Mouse (Mus musculus): Measurements from ENCODE around the gene Fam178b. TPM values are rescaled to one million over a fixed set of nuclear protein-coding genes. Genes with fewer than 3 reads are reported as not detected.

Fam178b gene
- polyA plus RNA-seq, 1 experiment from 2014 or later = 0.87 TPM

GRCm38 (mm10) chr1:36696411-36696810 is 13.4 kb upstream of the Fam178b start:
- Histone ChIP-seq H3K4me3 (ENCODE audit: low read depth, low read length) (no peak overlapping the region), H3K4me1 (replicated peaks; ENCODE audit: control insufficient read depth, insufficient read depth, low read length) (no peaks in the 10 kb centered on the region), H3K9ac (ENCODE audit: low read depth, low read length) (no peak overlapping the region), H3K36me3 (ENCODE audit: control insufficient read depth, insufficient read depth) (peaks cover 47% of the 10 kb centered on the region), H3K9me3 (ENCODE audit: control insufficient read depth) (no peaks in the 10 kb centered on the region), H3K27me3 (replicated peaks; ENCODE audit: control insufficient read depth, insufficient read depth, low read length) (no peaks in the 10 kb centered on the region), H3K27ac (ENCODE audit: low read depth, low read length) (no peak overlapping the region), H3K4me2 (replicated peaks; ENCODE audit: low read depth) (no peak overlapping the region)
- TF ChIP-seq CTCF (IDR thresholded peaks at IDR 0.05; ENCODE audit: low read depth) = no peak
- WGBS = 68% methylated on average over 6 of the region's 6 CpGs
- no peak for ATAC-seq

- TF ChIP-seq CTCF (IDR thresholded peaks at IDR 0.05; ENCODE audit: low read depth) = no peak
- WGBS = 82% methylated on average over 6 of the region's 6 CpGs
- no peaks in the 10 kb centered on the region for H3K27me3 ChIP-seq (replicated peaks; ENCODE audit: control insufficient read depth, insufficient read depth, low read length)
- H3K27ac ChIP-seq (ENCODE audit: low read depth, low read length) = no peak overlapping the region
- no peak overlapping the region for H3K9ac ChIP-seq (ENCODE audit: low read depth, low read length)
- no peaks in the 10 kb centered on the region for H3K4me1 ChIP-seq (replicated peaks; ENCODE audit: control insufficient read depth, insufficient read depth, low read length)
- no peak overlapping the region for H3K4me2 ChIP-seq (replicated peaks; ENCODE audit: low read depth)
- peaks cover 32% of the 10 kb centered on the region for H3K36me3 ChIP-seq (ENCODE audit: control insufficient read depth, insufficient read depth)
- no peak for ATAC-seq
- no peak overlapping the region for H3K4me3 ChIP-seq (ENCODE audit: low read depth, low read length)
- no peaks in the 10 kb centered on the region for H3K9me3 ChIP-seq (ENCODE audit: control insufficient read depth)
Measured at GRCm38 (mm10) chr1:36694871-36695270, 11.9 kb upstream of the Fam178b start.

GRCm38 (mm10) chr1:36691271-36692155 is 8.5 kb upstream of the Fam178b start, which contains the start of gene Cox5b:
Cox5b (plus strand) TSS chr1:36691449.
- 2% methylated on average over 67 of the region's 68 CpGs for WGBS
- H3K4me1 ChIP-seq (replicated peaks; ENCODE audit: control insufficient read depth, insufficient read depth, low read length) = no peaks in the 10 kb centered on the region
- H3K4me2 ChIP-seq (replicated peaks; ENCODE audit: low read depth) = peak within 1 kb of the TSS; percentile 73
- H3K9ac ChIP-seq (ENCODE audit: low read depth, low read length) = peak within 1 kb of the TSS; percentile 71
- H3K36me3 ChIP-seq (ENCODE audit: control insufficient read depth, insufficient read depth) = peaks cover 20% of the 10 kb centered on the region
- peak within 1 kb of the TSS; percentile 66 for H3K27ac ChIP-seq (ENCODE audit: low read depth, low read length)
- no peaks in the 10 kb centered on the region for H3K9me3 ChIP-seq (ENCODE audit: control insufficient read depth)
- H3K4me3 ChIP-seq (ENCODE audit: low read depth, low read length) = peak within 1 kb of the TSS; percentile 59
- no peak for TF ChIP-seq CTCF (IDR thresholded peaks at IDR 0.05; ENCODE audit: low read depth)
- ATAC-seq = peak; percentile 96
- H3K27me3 ChIP-seq (replicated peaks; ENCODE audit: control insufficient read depth, insufficient read depth, low read length) = no peaks in the 10 kb centered on the region

- H3K27ac ChIP-seq (ENCODE audit: low read depth, low read length) = no peak overlapping the region
- H3K4me3 ChIP-seq (ENCODE audit: low read depth, low read length) = peak overlapping the region; percentile 59
- H3K4me1 ChIP-seq (replicated peaks; ENCODE audit: control insufficient read depth, insufficient read depth, low read length) = no peaks in the 10 kb centered on the region
- H3K9me3 ChIP-seq (ENCODE audit: control insufficient read depth) = no peaks in the 10 kb centered on the region
- peaks cover 20% of the 10 kb centered on the region for H3K36me3 ChIP-seq (ENCODE audit: control insufficient read depth, insufficient read depth)
- H3K4me2 ChIP-seq (replicated peaks; ENCODE audit: low read depth) = peak overlapping the region; percentile 73
- no peak for TF ChIP-seq CTCF (IDR thresholded peaks at IDR 0.05; ENCODE audit: low read depth)
- no peak overlapping the region for H3K9ac ChIP-seq (ENCODE audit: low read depth, low read length)
- H3K27me3 ChIP-seq (replicated peaks; ENCODE audit: control insufficient read depth, insufficient read depth, low read length) = no peaks in the 10 kb centered on the region
- no peak for ATAC-seq
- WGBS = 60% methylated on average over 11 of the region's 11 CpGs
Measured at GRCm38 (mm10) chr1:36690671-36691235, 7.8 kb upstream of the Fam178b start.

GRCm38 (mm10) chr1:36683810-36684467 is 956 bp upstream of the Fam178b start:
- ATAC-seq = peak; percentile 63
- TF ChIP-seq CTCF (IDR thresholded peaks at IDR 0.05; ENCODE audit: low read depth) = peak; percentile 98
- no peaks in the 10 kb centered on the region for H3K27me3 ChIP-seq (replicated peaks; ENCODE audit: control insufficient read depth, insufficient read depth, low read length)
- H3K9ac ChIP-seq (ENCODE audit: low read depth, low read length) = no peak overlapping the region
- H3K4me1 ChIP-seq (replicated peaks; ENCODE audit: control insufficient read depth, insufficient read depth, low read length) = no peaks in the 10 kb centered on the region
- H3K4me3 ChIP-seq (ENCODE audit: low read depth, low read length) = no peak overlapping the region
- H3K36me3 ChIP-seq (ENCODE audit: control insufficient read depth, insufficient read depth) = no peaks in the 10 kb centered on the region
- H3K27ac ChIP-seq (ENCODE audit: low read depth, low read length) = no peak overlapping the region
- 7% methylated on average over 13 of the region's 13 CpGs for WGBS
- no peak overlapping the region for H3K4me2 ChIP-seq (replicated peaks; ENCODE audit: low read depth)
- no peaks in the 10 kb centered on the region for H3K9me3 ChIP-seq (ENCODE audit: control insufficient read depth)

GRCm38 (mm10) chr1:36680893-36681292 is 2.1 kb downstream of the Fam178b start:
- H3K4me1 ChIP-seq (replicated peaks; ENCODE audit: control insufficient read depth, insufficient read depth, low read length) = no peaks in the 10 kb centered on the region
- WGBS = 76% methylated on average over 7 of the region's 7 CpGs
- H3K4me3 ChIP-seq (ENCODE audit: low read depth, low read length) = no peak overlapping the region
- H3K36me3 ChIP-seq (ENCODE audit: control insufficient read depth, insufficient read depth) = no peaks in the 10 kb centered on the region
- no peak for TF ChIP-seq CTCF (IDR thresholded peaks at IDR 0.05; ENCODE audit: low read depth)
- H3K9me3 ChIP-seq (ENCODE audit: control insufficient read depth) = no peaks in the 10 kb centered on the region
- H3K4me2 ChIP-seq (replicated peaks; ENCODE audit: low read depth) = no peak overlapping the region
- no peak overlapping the region for H3K9ac ChIP-seq (ENCODE audit: low read depth, low read length)
- ATAC-seq = no peak
- H3K27me3 ChIP-seq (replicated peaks; ENCODE audit: control insufficient read depth, insufficient read depth, low read length) = no peaks in the 10 kb centered on the region
- no peak overlapping the region for H3K27ac ChIP-seq (ENCODE audit: low read depth, low read length)

Measured in intestine, postnatal 0 days (tissue).